Mouse (Mus musculus) frontal cortex, postnatal 36 days (tissue): ENCODE data around the gene Ptafr.
"Not testable (repeated sequence)": the region's sequence is repeated elsewhere in the genome, so short reads cannot be mapped to it uniquely, and the experiment has no call there.

ENCODE experiments used
- DNase-seq, 2 experiments: peaks; one replicate each; pipeline ENCODE4 v3.0.0; 2022; ENCODE audit warnings: low spot score in 2 of 2

The Ptafr gene

GRCm38 (mm10) chr4:132555550-132555949 is 8.3 kb upstream of the Ptafr start:
- not testable (repeated sequence) for DNase-seq

GRCm38 (mm10) chr4:132563261-132563660 is 606 bp upstream of the Ptafr start:
- DNase-seq = no peak

GRCm38 (mm10) chr4:132565089-132565747 is 1.4 kb downstream of the Ptafr start:
- DNase-seq = peak in 1 of 2 experiments; percentile 29

- DNase-seq = no peak
Measured at GRCm38 (mm10) chr4:132567361-132567779, 3.5 kb downstream of the Ptafr start.

- DNase-seq = no peak
Measured at GRCm38 (mm10) chr4:132569115-132569514, 5.2 kb downstream of the Ptafr start.

GRCm38 (mm10) chr4:132571190-132571589 is 7.3 kb downstream of the Ptafr start:
- DNase-seq = no peak

- DNase-seq = no peak
Measured at GRCm38 (mm10) chr4:132573327-132573726, 9.5 kb downstream of the Ptafr start.

GRCm38 (mm10) chr4:132574809-132575347 is 11.0 kb downstream of the Ptafr start:
- DNase-seq = no peak

GRCm38 (mm10) chr4:132583781-132584180 is 19.9 kb downstream of the Ptafr start:
- no peak for DNase-seq

- no peak for DNase-seq
Measured at GRCm38 (mm10) chr4:132584975-132585374, 21.1 kb downstream of the Ptafr start.

- no peak for DNase-seq
Measured at GRCm38 (mm10) chr4:132586282-132586681, 22.4 kb downstream of the Ptafr start.

GRCm38 (mm10) chr4:132588512-132588911 is 24.6 kb downstream of the Ptafr start:
- no peak for DNase-seq

GRCm38 (mm10) chr4:132590642-132591041 is 26.8 kb downstream of the Ptafr start:
- DNase-seq = no peak

- DNase-seq = no peak
Measured at GRCm38 (mm10) chr4:132592958-132593357, 29.1 kb downstream of the Ptafr start.

- no peak for DNase-seq
Measured at GRCm38 (mm10) chr4:132594191-132594590, 30.3 kb downstream of the Ptafr start.

- DNase-seq = no peak
Measured at GRCm38 (mm10) chr4:132598861-132599260, 35.0 kb downstream of the Ptafr start.

GRCm38 (mm10) chr4:132599764-132600163 is 35.9 kb downstream of the Ptafr start:
- DNase-seq = no peak

- no peak for DNase-seq
Measured at GRCm38 (mm10) chr4:132600465-132600864, 36.6 kb downstream of the Ptafr start.

GRCm38 (mm10) chr4:132601242-132601641 is 37.4 kb downstream of the Ptafr start:
- DNase-seq = not testable (repeated sequence)

GRCm38 (mm10) chr4:132603468-132603867 is 39.6 kb downstream of the Ptafr start:
- DNase-seq = no peak

GRCm38 (mm10) chr4:132605816-132606215 is 41.9 kb downstream of the Ptafr start:
- DNase-seq = no peak

- DNase-seq = no peak
Measured at GRCm38 (mm10) chr4:132608147-132608546, 44.3 kb downstream of the Ptafr start.

- DNase-seq = no peak
Measured at GRCm38 (mm10) chr4:132610301-132610984, 46.6 kb downstream of the Ptafr start.
